In genomic region chr17:88508846-88509508, GRCm38 (mm10) we compare ENCODE assay signal across 8 mouse cellular contexts. TPM values are rescaled to one million over a fixed set of nuclear protein-coding genes. Genes with fewer than 3 reads are reported as not detected.
DNase-seq lines count a peak whose midpoint lies in the region; ATAC-seq and TF ChIP-seq lines count a peak whose summit lies in the region.

No protein-coding gene starts in this region.

- no peak for DNase-seq in forebrain, embryonic 10.5 days (ENCODE audit: extremely low spot score, low spot score)
- no peak for DNase-seq in forebrain, postnatal 0 days
- DNase-seq in ES-CJ7 (ENCODE audit: low read depth, low spot score) = peak; percentile 83
- peak; percentile 68 to 79 for DNase-seq in cerebellum, adult 2 months
- DNase-seq in heart, adult 9 months (ENCODE audit: low spot score in 2 of 2) = peak; percentile 52 to 63
- peak; percentile 91 for DNase-seq in lung, postnatal 25 days (ENCODE audit: low spot score)
- peak; percentile 62 for DNase-seq in splenic B cell, adult 2 months (ENCODE audit: low read depth, low spot score)

- WGBS in forebrain, embryonic 10.5 days = 32% methylated on average over 12 of the region's 12 CpGs
- WGBS in forebrain, postnatal 0 days = 40% methylated on average over 12 of the region's 12 CpGs
- WGBS in cerebellum, adult 2 months = 10% methylated on average over 12 of the region's 12 CpGs
- 21% methylated on average over 12 of the region's 12 CpGs for WGBS in kidney, embryonic 16.5 days

- H3K9ac ChIP-seq in forebrain, postnatal 0 days = no peak overlapping the region
- H3K9ac ChIP-seq in kidney, embryonic 16.5 days (replicated peaks; ENCODE audit: low read length) = peak overlapping the region; percentile 3; the same call in 1 of the 2 replicates

- peak overlapping the region; percentile 48; the same call in 1 of the 2 replicates for H3K27ac ChIP-seq in forebrain, embryonic 10.5 days
- no peak overlapping the region for H3K27ac ChIP-seq in forebrain, postnatal 0 days (ENCODE audit: low read depth, low read length)
- H3K27ac ChIP-seq in cerebellum, adult 2 months (ENCODE audit: insufficient read depth, low read length) = peak overlapping the region; percentile 95
- no peak overlapping the region for H3K27ac ChIP-seq in kidney, embryonic 16.5 days (ENCODE audit: low read length)

- no peaks in the 10 kb centered on the region for H3K36me3 ChIP-seq in forebrain, embryonic 10.5 days (replicated peaks)
- H3K36me3 ChIP-seq in forebrain, postnatal 0 days (ENCODE audit: insufficient read depth) = no peaks in the 10 kb centered on the region
- no peaks in the 10 kb centered on the region for H3K36me3 ChIP-seq in kidney, embryonic 16.5 days (ENCODE audit: insufficient read depth, low read length)
- H3K36me3 ChIP-seq in splenic B cell, adult 2 months (ENCODE audit: control insufficient read depth, insufficient read depth, low read length, poor library complexity, severe bottlenecking) = no peaks in the 10 kb centered on the region

- no peaks in the 10 kb centered on the region for H3K27me3 ChIP-seq in forebrain, embryonic 10.5 days (ENCODE audit: poor library complexity, severe bottlenecking)
- no peaks in the 10 kb centered on the region for H3K27me3 ChIP-seq in forebrain, postnatal 0 days (ENCODE audit: insufficient read depth, low read length)
- no peaks in the 10 kb centered on the region for H3K27me3 ChIP-seq in cerebellum, adult 2 months (ENCODE audit: control insufficient read depth, insufficient read depth, low read length)
- no peaks in the 10 kb centered on the region for H3K27me3 ChIP-seq in kidney, embryonic 16.5 days (ENCODE audit: insufficient read depth, low read length)
- H3K27me3 ChIP-seq in splenic B cell, adult 2 months (ENCODE audit: control insufficient read depth, insufficient read depth, low read length, poor library complexity, severe bottlenecking) = no peaks in the 10 kb centered on the region

- H3K9me3 ChIP-seq in forebrain, embryonic 10.5 days = no peaks in the 10 kb centered on the region
- H3K9me3 ChIP-seq in forebrain, postnatal 0 days (ENCODE audit: low read length) = no peaks in the 10 kb centered on the region
- no peaks in the 10 kb centered on the region for H3K9me3 ChIP-seq in kidney, embryonic 16.5 days (ENCODE audit: low read length)

- no peak overlapping the region for H3K4me3 ChIP-seq in forebrain, embryonic 10.5 days
- no peak overlapping the region for H3K4me3 ChIP-seq in forebrain, postnatal 0 days (ENCODE audit: low read depth, low read length)
- H3K4me3 ChIP-seq in cerebellum, adult 2 months (replicated peaks; ENCODE audit: insufficient read depth, low read depth, low read length) = peak overlapping the region; percentile 34
- H3K4me3 ChIP-seq in kidney, embryonic 16.5 days (ENCODE audit: low read length) = peak overlapping the region; percentile 2; the same call in 1 of the 2 replicates

- TF ChIP-seq CTCF in forebrain, postnatal 0 days (IDR thresholded peaks at IDR 0.05; ENCODE audit: low read depth) = no peak
- TF ChIP-seq CTCF in cerebellum, adult 2 months (IDR thresholded peaks at IDR 0.05; ENCODE audit: borderline replicate concordance, insufficient read depth, low read depth, low read length) = no peak

- H3K4me1 ChIP-seq in forebrain, embryonic 10.5 days = peaks cover 25% of the 10 kb centered on the region
- H3K4me1 ChIP-seq in forebrain, postnatal 0 days (ENCODE audit: insufficient read depth) = no peaks in the 10 kb centered on the region
- H3K4me1 ChIP-seq in cerebellum, adult 2 months (ENCODE audit: control insufficient read depth, insufficient read depth, low read length) = peaks cover 35% of the 10 kb centered on the region
- no peaks in the 10 kb centered on the region for H3K4me1 ChIP-seq in kidney, embryonic 16.5 days (ENCODE audit: insufficient read depth, low read length)

- ATAC-seq in forebrain, postnatal 0 days = no peak
- peak; percentile 77 for ATAC-seq in kidney, embryonic 16.5 days (ENCODE audit: low FRiP score, low TSS enrichment)

- H3K4me2 ChIP-seq in forebrain, postnatal 0 days (ENCODE audit: low read depth) = no peak overlapping the region
- peak overlapping the region; percentile 35 for H3K4me2 ChIP-seq in kidney, embryonic 16.5 days (replicated peaks; ENCODE audit: low read depth, low read length)

- TF ChIP-seq POLR2A in cerebellum, adult 2 months (IDR thresholded peaks at IDR 0.05; ENCODE audit: borderline replicate concordance, insufficient read depth, low read length) = peak; percentile 28; the same call in 1 of the 2 replicates

RNA-seq across cellular contexts. Expression of gene Ppp1r21, which starts 20.9 kb away (rescaled TPM):
- polyA plus RNA-seq in forebrain, embryonic 10.5 days (2016; fragmentation: Nextera tagmentation; extraction: Ambion mirVana) = 17.4 and 19.7 TPM in 2 replicates
- total RNA-seq in forebrain, postnatal 0 days (2014; rRNA removed) = 49.9 and 63.4 TPM in 2 replicates
- polyA plus RNA-seq in forebrain, postnatal 0 days (2015; fragmentation: Nextera tagmentation; extraction: Ambion mirVana) = 24.5 and 25.7 TPM in 2 replicates
- polyA plus RNA-seq in cerebellum, adult 2 months (2012; rRNA removed) = 78.9 and 84.8 TPM in 2 replicates
- polyA plus RNA-seq in kidney, embryonic 16.5 days (2015; fragmentation: Nextera tagmentation; extraction: Ambion mirVana) = 29.6 and 33.1 TPM in 2 replicates

Comparison
In these comparisons a context has a peak if more than half of its experiments do, and no peak if none do; other contexts are left out.
1. H3K27ac ChIP-seq: peak in forebrain, embryonic 10.5 days (single experiment) and cerebellum, adult 2 months (single experiment); none in forebrain, postnatal 0 days (single experiment) and kidney, embryonic 16.5 days (single experiment).
2. DNase-seq: peak in ES-CJ7 (single experiment), cerebellum, adult 2 months (2 of 2), heart, adult 9 months (2 of 2), lung, postnatal 25 days (single experiment) and splenic B cell, adult 2 months (single experiment); none in forebrain, embryonic 10.5 days (single experiment) and forebrain, postnatal 0 days (single experiment).
3. H3K4me3 ChIP-seq: peak in cerebellum, adult 2 months (single experiment) and kidney, embryonic 16.5 days (single experiment); none in forebrain, embryonic 10.5 days (single experiment) and forebrain, postnatal 0 days (single experiment).